Mouse (Mus musculus): Measurements from ENCODE around the gene Ndufa3. TPM values are rescaled to one million over a fixed set of nuclear protein-coding genes. Genes with fewer than 3 reads are reported as not detected.
A peak's percentile ranks its signal among the peaks of the same experiment; 100 is the strongest.
"Not testable (repeated sequence)": the region's sequence is repeated elsewhere in the genome, so short reads cannot be mapped to it uniquely, and the experiment has no call there.

Ndufa3 gene
- polyA plus RNA-seq (2014; fragmentation: Nextera tagmentation; extraction: Ambion mirVana): 503 and 642 TPM in 2 replicates

- under 1% methylated on average over 32 of the region's 32 CpGs for WGBS
- H3K27ac ChIP-seq: peak within 1 kb of the TSS; percentile 73
- peaks cover 12% of the 10 kb centered on the region for H3K4me1 ChIP-seq (replicated peaks; ENCODE audit: control insufficient read depth, insufficient read depth, low read length)
- no peaks in the 10 kb centered on the region for H3K9me3 ChIP-seq (ENCODE audit: control insufficient read depth, low read length)
- DNase-seq (ENCODE audit: low spot score) (peak; percentile 89), ATAC-seq (ENCODE audit: low FRiP score) (peak; percentile 95)
- peak within 1 kb of the TSS; percentile 82 for H3K9ac ChIP-seq
- H3K4me2 ChIP-seq (replicated peaks): peak within 1 kb of the TSS; percentile 86
- peak within 1 kb of the TSS; percentile 74 for H3K4me3 ChIP-seq (replicated peaks; ENCODE audit: low read length)
- peaks cover 38% of the 10 kb centered on the region for H3K36me3 ChIP-seq (replicated peaks; ENCODE audit: control insufficient read depth, insufficient read depth)
- H3K27me3 ChIP-seq (ENCODE audit: control insufficient read depth, insufficient read depth, low read length): no peaks in the 10 kb centered on the region
Measured at GRCm38 (mm10) chr7:3617242-3617995, at the start of gene Ndufa3. Gene Ndufa3 (plus strand): TSS chr7:3617373.

- no peak for DNase-seq (ENCODE audit: low spot score)
- no peaks in the 10 kb centered on the region for H3K36me3 ChIP-seq (replicated peaks; ENCODE audit: control insufficient read depth, insufficient read depth)
- no peak for ATAC-seq (ENCODE audit: low FRiP score)
- no peaks in the 10 kb centered on the region for H3K4me1 ChIP-seq (replicated peaks; ENCODE audit: control insufficient read depth, insufficient read depth, low read length)
- no peaks in the 10 kb centered on the region for H3K27me3 ChIP-seq (ENCODE audit: control insufficient read depth, insufficient read depth, low read length)
- no peak overlapping the region for H3K4me2 ChIP-seq (replicated peaks)
- 70% methylated on average over 6 of the region's 6 CpGs for WGBS
- H3K9me3 ChIP-seq (ENCODE audit: control insufficient read depth, low read length): no peaks in the 10 kb centered on the region
- no peak overlapping the region for H3K27ac ChIP-seq
- no peak overlapping the region for H3K9ac ChIP-seq
- H3K4me3 ChIP-seq (replicated peaks; ENCODE audit: low read length): no peak overlapping the region
Measured at GRCm38 (mm10) chr7:3569725-3570124, 47.4 kb upstream of the Ndufa3 start.

GRCm38 (mm10) chr7:3570580-3570979, 46.6 kb upstream of the Ndufa3 start:
- not testable (repeated sequence) for H3K27me3 ChIP-seq (ENCODE audit: control insufficient read depth, insufficient read depth, low read length); ATAC-seq (ENCODE audit: low FRiP score)

GRCm38 (mm10) chr7:3571847-3572246, 45.3 kb upstream of the Ndufa3 start:
- WGBS: 73% methylated on average over 1 of the region's 1 CpGs
- Histone ChIP-seq H3K9ac (no peak overlapping the region), H3K27ac (no peak overlapping the region), H3K4me2 (replicated peaks) (no peak overlapping the region), H3K27me3 (ENCODE audit: control insufficient read depth, insufficient read depth, low read length) (no peaks in the 10 kb centered on the region), H3K36me3 (replicated peaks; ENCODE audit: control insufficient read depth, insufficient read depth) (no peaks in the 10 kb centered on the region), H3K9me3 (ENCODE audit: control insufficient read depth, low read length) (no peaks in the 10 kb centered on the region), H3K4me1 (replicated peaks; ENCODE audit: control insufficient read depth, insufficient read depth, low read length) (no peaks in the 10 kb centered on the region), H3K4me3 (replicated peaks; ENCODE audit: low read length) (no peak overlapping the region)
- DNase-seq (ENCODE audit: low spot score): no peak
- no peak for ATAC-seq (ENCODE audit: low FRiP score)

More at GRCm38 (mm10) chr7:3570580-3570979, 46.6 kb upstream of the Ndufa3 start:
- H3K9me3 ChIP-seq (ENCODE audit: control insufficient read depth, low read length); H3K9ac ChIP-seq; H3K36me3 ChIP-seq (replicated peaks; ENCODE audit: control insufficient read depth, insufficient read depth); DNase-seq (ENCODE audit: low spot score); H3K27ac ChIP-seq; H3K4me2 ChIP-seq (replicated peaks); H3K4me3 ChIP-seq (replicated peaks; ENCODE audit: low read length); H3K4me1 ChIP-seq (replicated peaks; ENCODE audit: control insufficient read depth, insufficient read depth, low read length): not testable (repeated sequence)
- 87% methylated on average over 3 of the region's 3 CpGs for WGBS

- no peaks in the 10 kb centered on the region for H3K27me3 ChIP-seq (ENCODE audit: control insufficient read depth, insufficient read depth, low read length)
- no peak overlapping the region for H3K27ac ChIP-seq
- no peaks in the 10 kb centered on the region for H3K36me3 ChIP-seq (replicated peaks; ENCODE audit: control insufficient read depth, insufficient read depth)
- no peaks in the 10 kb centered on the region for H3K4me1 ChIP-seq (replicated peaks; ENCODE audit: control insufficient read depth, insufficient read depth, low read length)
- no peak overlapping the region for H3K4me3 ChIP-seq (replicated peaks; ENCODE audit: low read length)
- no peak overlapping the region for H3K9ac ChIP-seq
- DNase-seq (ENCODE audit: low spot score): no peak
- WGBS: 61% methylated on average over 5 of the region's 5 CpGs
- no peaks in the 10 kb centered on the region for H3K9me3 ChIP-seq (ENCODE audit: control insufficient read depth, low read length)
- ATAC-seq (ENCODE audit: low FRiP score): no peak
- H3K4me2 ChIP-seq (replicated peaks): no peak overlapping the region
Measured at GRCm38 (mm10) chr7:3574216-3574615, 43.0 kb upstream of the Ndufa3 start.

- Histone ChIP-seq H3K27ac (no peak overlapping the region), H3K9me3 (ENCODE audit: control insufficient read depth, low read length) (no peaks in the 10 kb centered on the region), H3K9ac (no peak overlapping the region), H3K4me2 (replicated peaks) (no peak overlapping the region), H3K36me3 (replicated peaks; ENCODE audit: control insufficient read depth, insufficient read depth) (no peaks in the 10 kb centered on the region), H3K4me3 (replicated peaks; ENCODE audit: low read length) (no peak overlapping the region), H3K4me1 (replicated peaks; ENCODE audit: control insufficient read depth, insufficient read depth, low read length) (no peaks in the 10 kb centered on the region), H3K27me3 (ENCODE audit: control insufficient read depth, insufficient read depth, low read length) (no peaks in the 10 kb centered on the region)
- 84% methylated on average over 5 of the region's 5 CpGs for WGBS
- DNase-seq (ENCODE audit: low spot score) (no peak), ATAC-seq (ENCODE audit: low FRiP score) (no peak)
Measured at GRCm38 (mm10) chr7:3576354-3577124, 40.6 kb upstream of the Ndufa3 start.

- Histone ChIP-seq H3K27me3 (ENCODE audit: control insufficient read depth, insufficient read depth, low read length) (no peaks in the 10 kb centered on the region), H3K36me3 (replicated peaks; ENCODE audit: control insufficient read depth, insufficient read depth) (no peaks in the 10 kb centered on the region), H3K4me2 (replicated peaks) (no peak overlapping the region), H3K4me1 (replicated peaks; ENCODE audit: control insufficient read depth, insufficient read depth, low read length) (no peaks in the 10 kb centered on the region), H3K9me3 (ENCODE audit: control insufficient read depth, low read length) (no peaks in the 10 kb centered on the region), H3K4me3 (replicated peaks; ENCODE audit: low read length) (no peak overlapping the region), H3K27ac (no peak overlapping the region), H3K9ac (no peak overlapping the region)
- no peak for ATAC-seq (ENCODE audit: low FRiP score)
- no peak for DNase-seq (ENCODE audit: low spot score)
- 81% methylated on average over 2 of the region's 2 CpGs for WGBS
Measured at GRCm38 (mm10) chr7:3578196-3578595, 39.0 kb upstream of the Ndufa3 start.

- Histone ChIP-seq H3K27ac (no peak overlapping the region), H3K4me1 (replicated peaks; ENCODE audit: control insufficient read depth, insufficient read depth, low read length) (no peaks in the 10 kb centered on the region), H3K4me3 (replicated peaks; ENCODE audit: low read length) (no peak overlapping the region), H3K9ac (no peak overlapping the region), H3K27me3 (ENCODE audit: control insufficient read depth, insufficient read depth, low read length) (no peaks in the 10 kb centered on the region), H3K36me3 (replicated peaks; ENCODE audit: control insufficient read depth, insufficient read depth) (no peaks in the 10 kb centered on the region), H3K9me3 (ENCODE audit: control insufficient read depth, low read length) (no peaks in the 10 kb centered on the region), H3K4me2 (replicated peaks) (no peak overlapping the region)
- no peak for DNase-seq (ENCODE audit: low spot score)
- 67% methylated on average over 6 of the region's 6 CpGs for WGBS
- no peak for ATAC-seq (ENCODE audit: low FRiP score)
Measured at GRCm38 (mm10) chr7:3578952-3579546, 38.1 kb upstream of the Ndufa3 start.

- 51% methylated on average over 2 of the region's 2 CpGs for WGBS
Measured at GRCm38 (mm10) chr7:3580029-3580428, 37.1 kb upstream of the Ndufa3 start.

More at GRCm38 (mm10) chr7:3580029-3580428, 37.1 kb upstream of the Ndufa3 start:
- ATAC-seq (ENCODE audit: low FRiP score) (no peak), DNase-seq (ENCODE audit: low spot score) (no peak)
- H3K36me3 ChIP-seq (replicated peaks; ENCODE audit: control insufficient read depth, insufficient read depth): no peaks in the 10 kb centered on the region
- H3K27me3 ChIP-seq (ENCODE audit: control insufficient read depth, insufficient read depth, low read length): no peaks in the 10 kb centered on the region
- no peak overlapping the region for H3K27ac ChIP-seq
- H3K9ac ChIP-seq: no peak overlapping the region
- no peaks in the 10 kb centered on the region for H3K4me1 ChIP-seq (replicated peaks; ENCODE audit: control insufficient read depth, insufficient read depth, low read length)
- H3K4me3 ChIP-seq (replicated peaks; ENCODE audit: low read length): no peak overlapping the region
- H3K4me2 ChIP-seq (replicated peaks): no peak overlapping the region
- H3K9me3 ChIP-seq (ENCODE audit: control insufficient read depth, low read length): no peaks in the 10 kb centered on the region
